Mouse (Mus musculus): Measurements from ENCODE around the gene Slc25a48.

Slc25a48 gene

DNA sequence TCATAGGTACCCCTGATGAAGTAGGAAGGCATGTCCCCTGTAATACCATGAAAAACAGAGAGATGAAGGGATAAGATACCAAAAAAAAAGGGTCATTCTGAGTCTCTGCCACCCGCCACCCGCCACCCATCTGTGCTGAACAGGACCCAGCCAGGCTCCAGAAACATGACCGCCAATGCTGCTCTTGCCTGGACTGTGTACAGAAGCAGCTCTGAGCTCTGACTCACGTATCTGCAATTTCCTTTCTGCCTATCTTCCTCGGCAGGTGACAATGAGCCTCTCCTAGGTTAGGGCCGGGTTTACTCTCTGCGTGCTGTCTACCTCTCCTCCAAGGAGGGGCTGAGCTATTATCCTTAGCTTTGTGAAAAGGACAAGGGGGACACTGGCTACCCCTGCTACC, 5.3 kb downstream of the Slc25a48 start:
- in situ Hi-C loops (cut with MboI; ENCODE audit: low pct_unique_long_range_greater_than_20kb in 1 of 2, low sequenced_read_pairs in 2 of 2, unreplicated experiment in 1 of 2) = no loop called here

DNA sequence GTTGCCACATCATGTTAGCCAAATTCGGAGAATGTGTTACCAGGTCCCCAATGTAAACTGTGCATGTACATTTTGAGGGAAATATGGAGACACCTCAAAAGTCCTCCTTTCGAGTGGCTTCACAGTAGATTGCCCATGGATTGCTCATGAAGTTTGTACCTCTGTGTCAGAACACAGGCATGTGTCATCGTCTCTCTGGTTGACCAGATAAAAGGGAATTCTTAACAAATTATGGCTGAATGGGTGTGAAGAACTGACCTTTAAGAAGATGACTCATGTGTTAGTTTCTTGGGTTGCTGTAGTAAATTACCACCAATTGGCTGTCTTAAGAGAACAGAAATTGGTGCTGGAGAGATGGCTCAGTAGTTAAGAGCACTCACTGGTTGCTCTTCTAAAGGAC, 6.0 kb downstream of the Slc25a48 start:
- in situ Hi-C loops (cut with MboI; ENCODE audit: low pct_unique_long_range_greater_than_20kb in 1 of 2, low sequenced_read_pairs in 2 of 2, unreplicated experiment in 1 of 2) = no loop called here

DNA sequence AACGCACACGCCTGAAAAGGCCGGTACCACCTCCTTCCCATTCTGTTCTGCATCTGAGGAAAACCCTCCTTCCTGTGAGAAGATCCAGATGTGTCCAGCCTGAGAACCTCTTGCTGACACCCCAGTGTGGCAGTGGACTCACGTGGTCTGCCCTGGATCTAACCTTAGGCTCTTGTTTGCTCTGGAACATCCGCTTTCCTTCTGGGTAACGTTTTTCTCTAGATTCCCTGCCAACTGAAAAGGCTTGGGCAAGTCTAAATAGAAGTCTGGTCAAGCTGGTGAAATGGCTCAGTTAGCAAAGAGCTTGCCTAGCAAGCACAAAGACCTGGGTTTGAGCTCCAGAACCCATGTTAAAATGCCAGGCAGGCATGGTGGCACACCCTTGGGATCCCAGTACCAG, 6.8 kb downstream of the Slc25a48 start:
- in situ Hi-C loops (cut with MboI; ENCODE audit: low pct_unique_long_range_greater_than_20kb in 1 of 2, low sequenced_read_pairs in 2 of 2, unreplicated experiment in 1 of 2) = no loop called here

DNA sequence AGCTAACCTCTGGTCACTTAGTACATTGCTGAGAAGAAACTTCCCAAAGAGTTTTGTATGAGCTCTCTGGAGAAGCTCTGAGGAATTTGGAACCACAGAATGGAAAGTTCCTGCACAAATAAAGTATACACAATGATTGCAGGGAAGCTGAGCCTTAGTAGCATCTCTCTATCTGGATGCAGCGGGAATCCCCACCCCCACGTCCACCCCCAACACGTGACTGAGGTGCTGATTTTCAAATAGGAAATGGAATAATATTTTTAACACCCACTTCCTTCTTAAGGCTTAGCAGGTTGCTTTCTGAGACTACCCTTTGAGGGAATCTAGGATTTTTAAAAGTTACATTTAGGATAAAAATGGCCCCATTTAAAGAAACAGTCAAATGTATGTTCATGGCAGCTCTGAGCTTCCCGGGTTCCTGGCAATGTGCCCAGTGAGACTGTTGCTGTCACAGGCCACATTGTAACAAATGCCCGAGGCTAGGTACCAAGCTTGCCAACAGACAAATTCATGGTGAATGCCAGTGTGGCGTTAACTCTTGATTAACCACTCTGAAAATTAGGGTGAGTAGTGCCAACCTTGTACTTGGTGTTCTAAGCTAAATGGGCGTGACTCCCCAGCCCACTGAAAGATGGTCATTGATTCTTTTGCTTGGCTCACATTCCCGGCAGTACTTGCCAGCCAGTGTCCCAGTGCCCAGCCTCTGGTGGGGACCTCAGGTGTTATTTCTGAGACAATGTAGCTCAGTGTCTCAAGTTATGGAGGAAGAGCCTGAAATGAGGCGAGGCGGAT, 11.3 kb downstream of the Slc25a48 start:
- in situ Hi-C loops (cut with MboI; ENCODE audit: low pct_unique_long_range_greater_than_20kb in 1 of 2, low sequenced_read_pairs in 2 of 2, unreplicated experiment in 1 of 2) = no loop called here

DNA sequence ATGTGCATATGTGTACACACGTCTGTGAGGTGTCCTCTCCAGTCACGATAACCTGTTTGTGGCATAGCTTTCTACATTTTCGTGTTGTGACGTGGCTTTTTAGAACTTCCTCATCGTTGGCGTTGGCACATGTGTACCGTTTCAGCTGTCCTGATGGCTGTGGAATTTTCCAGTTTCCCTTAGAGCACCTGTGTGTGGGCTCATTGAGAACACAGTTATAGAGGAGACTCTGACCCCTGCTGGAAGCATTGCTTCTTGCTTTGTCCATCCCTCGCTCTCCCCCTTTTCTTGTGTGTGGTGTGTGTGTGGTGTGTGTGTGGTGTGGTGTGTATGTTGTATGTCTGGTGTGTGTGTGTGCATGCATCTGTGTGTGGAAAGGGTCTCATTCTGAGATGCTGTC, 11.9 kb downstream of the Slc25a48 start:
- in situ Hi-C loops (cut with MboI; ENCODE audit: low pct_unique_long_range_greater_than_20kb in 1 of 2, low sequenced_read_pairs in 2 of 2, unreplicated experiment in 1 of 2) = no loop called here

DNA sequence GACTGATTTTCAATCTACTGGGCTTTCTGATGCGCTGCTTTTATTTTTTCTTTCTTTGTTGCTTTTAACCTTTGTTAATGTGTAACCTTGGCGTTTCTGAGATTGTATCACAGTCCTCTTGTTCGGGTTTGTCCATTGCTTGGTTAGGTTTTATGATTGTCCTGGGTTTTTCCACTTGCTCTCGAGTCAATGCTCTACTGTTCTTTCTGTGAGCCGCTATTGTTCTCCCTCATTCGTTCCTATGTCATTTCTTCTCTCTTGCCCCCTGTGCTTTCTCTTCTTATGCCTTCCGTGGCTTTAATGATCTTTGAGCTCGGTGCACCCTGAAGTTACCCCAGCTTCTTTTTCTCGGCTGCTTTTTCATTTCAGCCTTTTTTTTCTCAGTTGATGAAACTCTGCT, 19.8 kb downstream of the Slc25a48 start:
- in situ Hi-C loops (cut with MboI; ENCODE audit: low pct_unique_long_range_greater_than_20kb in 1 of 2, low sequenced_read_pairs in 2 of 2, unreplicated experiment in 1 of 2) = no loop called here

DNA sequence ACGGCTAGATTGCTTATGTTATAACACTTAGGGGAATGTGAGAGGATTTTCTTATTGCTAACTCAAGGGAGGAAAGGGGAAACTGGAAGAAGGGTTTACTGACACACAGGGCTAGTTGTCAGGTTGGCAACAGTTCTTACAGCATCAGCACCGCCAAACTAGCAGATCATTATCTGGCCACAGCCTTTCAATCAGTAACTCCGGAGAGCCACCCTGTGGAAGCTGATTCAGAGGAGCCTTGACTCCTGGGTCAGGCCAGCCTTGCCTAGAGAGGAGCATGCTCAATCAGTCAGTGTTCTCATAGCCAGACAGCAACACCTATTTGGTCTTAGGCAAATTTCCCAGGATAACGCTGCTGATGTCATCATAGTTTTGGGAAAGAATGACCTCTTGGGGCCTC, 23.3 kb downstream of the Slc25a48 start:
- in situ Hi-C loops (cut with MboI; ENCODE audit: low pct_unique_long_range_greater_than_20kb in 1 of 2, low sequenced_read_pairs in 2 of 2, unreplicated experiment in 1 of 2) = no loop called here

DNA sequence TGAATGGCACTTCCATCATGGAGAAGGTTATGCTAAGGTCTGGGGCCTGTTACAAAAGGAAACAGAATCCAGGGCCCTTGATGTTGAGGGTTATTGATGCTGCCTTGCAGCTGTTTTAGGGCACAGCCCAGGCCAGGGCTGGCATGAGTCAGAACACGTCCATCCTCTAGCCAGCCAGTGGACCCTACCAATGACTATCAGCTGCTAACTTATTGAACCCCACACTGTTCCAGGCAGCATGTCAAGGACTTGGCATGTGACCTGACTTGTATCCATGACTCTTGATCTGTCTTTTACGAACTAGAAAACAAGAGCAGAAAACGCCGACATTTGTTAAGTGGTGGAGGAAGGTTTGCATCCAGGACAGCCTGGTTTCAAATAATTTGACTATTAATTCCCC, 24.6 kb downstream of the Slc25a48 start:
- in situ Hi-C loops (cut with MboI; ENCODE audit: low pct_unique_long_range_greater_than_20kb in 1 of 2, low sequenced_read_pairs in 2 of 2, unreplicated experiment in 1 of 2) = no loop called here

DNA sequence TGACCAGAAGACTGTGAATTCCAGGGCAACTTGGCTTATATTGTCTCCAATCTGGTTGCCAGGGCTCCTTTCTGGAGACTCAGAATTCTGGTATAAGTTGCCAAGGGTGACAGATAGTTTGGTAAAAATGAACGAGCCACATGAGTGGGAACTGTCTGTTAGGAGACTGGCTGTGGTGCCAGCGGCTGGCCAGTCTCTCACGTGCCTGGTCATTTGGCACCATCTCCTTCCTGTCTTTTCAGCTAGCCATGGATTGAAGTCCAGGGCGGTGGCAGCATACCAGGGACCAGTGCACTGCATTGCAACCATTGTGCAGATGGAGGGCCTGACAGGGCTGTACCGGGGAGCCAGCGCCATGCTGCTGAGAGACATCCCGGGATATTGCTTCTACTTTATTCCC, 25.1 kb downstream of the Slc25a48 start:
- in situ Hi-C loops (cut with MboI; ENCODE audit: low pct_unique_long_range_greater_than_20kb in 1 of 2, low sequenced_read_pairs in 2 of 2, unreplicated experiment in 1 of 2) = no loop called here

DNA sequence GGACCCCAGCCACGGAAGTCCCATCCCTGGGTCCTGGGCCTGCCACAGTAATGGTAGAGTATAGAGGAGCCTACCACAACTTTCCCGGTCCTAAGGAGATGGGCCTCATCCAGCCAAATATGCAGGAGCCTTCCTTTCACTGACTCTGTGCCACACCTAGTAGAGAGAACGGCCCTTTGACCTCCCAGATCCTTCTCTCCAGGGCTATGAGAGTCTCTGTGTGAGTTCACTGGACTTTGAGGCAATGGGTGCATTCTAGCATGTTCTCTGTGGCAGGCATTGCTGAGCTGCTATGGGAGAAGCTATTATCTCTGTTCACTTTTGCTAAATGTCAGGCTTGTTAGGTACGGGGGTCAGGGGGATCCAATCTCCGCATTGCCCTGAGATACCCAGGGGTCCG, 25.6 kb downstream of the Slc25a48 start:
- in situ Hi-C loops (cut with MboI; ENCODE audit: low pct_unique_long_range_greater_than_20kb in 1 of 2, low sequenced_read_pairs in 2 of 2, unreplicated experiment in 1 of 2) = no loop called here

DNA sequence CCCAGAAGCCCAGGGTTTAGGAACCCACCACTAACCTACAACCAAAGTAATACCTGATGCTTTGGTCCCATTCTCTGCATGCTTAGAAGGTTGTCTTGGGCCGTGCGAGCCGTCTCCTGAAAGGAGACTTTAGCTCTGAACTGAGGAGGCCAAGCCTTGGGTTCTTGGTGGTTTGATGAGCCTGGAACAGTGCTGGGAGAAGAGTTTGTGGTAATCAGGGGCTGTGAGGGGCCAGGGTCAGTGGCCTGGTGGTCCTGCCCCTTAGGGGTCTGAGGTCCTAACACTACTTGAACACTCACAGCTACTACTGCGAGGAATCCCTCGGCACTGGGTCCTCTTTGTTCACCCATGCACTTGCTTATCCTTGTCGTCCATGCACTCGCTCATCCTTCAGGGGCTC, 29.6 kb downstream of the Slc25a48 start:
- in situ Hi-C loops (cut with MboI; ENCODE audit: low pct_unique_long_range_greater_than_20kb in 1 of 2, low sequenced_read_pairs in 2 of 2, unreplicated experiment in 1 of 2) = no loop called here

DNA sequence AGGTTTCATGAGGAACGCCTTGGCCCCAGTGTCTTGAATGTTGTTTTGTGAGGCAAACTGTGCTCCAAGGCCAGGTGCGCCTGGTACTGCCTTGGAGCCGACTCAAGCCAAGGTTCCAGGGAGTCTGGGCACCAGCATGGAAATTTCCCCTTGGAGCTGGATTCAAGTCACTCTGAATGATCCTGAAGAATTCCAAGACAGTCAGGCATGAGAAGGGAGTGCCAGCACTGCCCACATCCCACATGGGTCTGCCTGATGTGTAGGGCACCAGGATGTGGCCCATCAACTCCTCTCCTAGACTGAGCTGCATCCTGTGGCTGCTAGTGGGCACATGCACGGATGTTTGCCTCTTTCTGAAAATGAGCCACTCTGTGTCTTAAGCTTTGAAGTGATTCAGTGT, 30.4 kb downstream of the Slc25a48 start:
- in situ Hi-C loops (cut with MboI; ENCODE audit: low pct_unique_long_range_greater_than_20kb in 1 of 2, low sequenced_read_pairs in 2 of 2, unreplicated experiment in 1 of 2) = no loop called here

DNA sequence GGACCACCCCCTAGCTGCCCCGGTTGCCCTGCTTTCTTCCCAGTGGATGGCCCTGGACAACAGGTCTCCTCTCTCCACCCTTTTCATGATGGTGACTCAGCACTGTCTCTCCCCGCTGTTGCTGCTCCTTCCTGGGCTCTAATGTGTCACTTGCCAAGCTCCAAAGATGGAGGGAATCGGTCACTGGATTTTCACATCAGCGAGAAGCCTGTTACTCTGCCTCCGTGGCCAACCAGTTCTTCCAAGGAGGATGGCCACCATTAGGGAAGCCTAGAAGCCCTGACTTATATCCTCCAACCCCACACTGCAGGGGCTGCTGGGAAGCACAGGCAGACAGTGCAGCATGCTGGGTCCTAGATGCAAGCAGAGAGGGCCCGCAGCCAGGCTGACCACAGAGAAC, 33.1 kb downstream of the Slc25a48 start:
- in situ Hi-C loops (cut with MboI; ENCODE audit: low pct_unique_long_range_greater_than_20kb in 1 of 2, low sequenced_read_pairs in 2 of 2, unreplicated experiment in 1 of 2) = no loop called here

DNA sequence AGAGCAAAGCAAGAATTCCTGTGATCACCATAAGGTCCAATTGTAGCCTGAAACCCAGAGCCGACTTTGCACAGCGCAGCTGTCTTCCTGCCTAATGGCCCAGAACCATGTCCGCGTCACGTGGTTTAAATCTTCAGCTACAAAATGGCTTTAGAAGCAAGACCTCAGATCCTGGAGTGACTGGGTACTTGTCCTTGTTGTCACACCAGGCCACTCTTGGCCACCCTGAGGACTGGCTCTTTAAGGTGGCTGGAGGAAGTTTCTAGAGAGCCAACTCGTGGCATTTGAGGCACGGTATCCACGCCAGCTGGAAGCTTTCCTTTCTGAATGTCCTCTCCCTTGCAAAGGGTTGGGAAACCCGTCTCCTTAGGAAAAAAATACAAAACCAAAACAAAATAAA, 33.8 kb downstream of the Slc25a48 start:
- in situ Hi-C loops (cut with MboI; ENCODE audit: low pct_unique_long_range_greater_than_20kb in 1 of 2, low sequenced_read_pairs in 2 of 2, unreplicated experiment in 1 of 2) = no loop called here

DNA sequence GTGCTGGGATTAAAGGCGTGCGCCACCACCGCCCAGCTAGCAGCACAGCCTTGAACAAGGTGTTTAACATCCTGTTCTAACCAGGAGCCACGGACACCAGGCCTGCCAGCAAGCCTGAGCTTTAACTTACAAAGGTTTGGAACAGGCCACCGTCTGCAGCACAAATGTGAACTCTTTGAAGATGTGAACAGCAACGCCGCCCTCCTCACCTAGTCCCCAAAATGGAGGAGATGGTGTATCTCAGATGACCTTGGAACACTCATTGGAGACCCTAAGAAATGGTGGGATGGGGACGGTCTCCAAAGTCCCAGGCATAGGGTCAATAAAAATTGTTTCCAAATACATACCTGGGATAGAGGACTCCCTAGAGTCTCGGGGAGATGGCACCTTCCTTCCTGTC, 34.5 kb downstream of the Slc25a48 start:
- in situ Hi-C loops (cut with MboI; ENCODE audit: low pct_unique_long_range_greater_than_20kb in 1 of 2, low sequenced_read_pairs in 2 of 2, unreplicated experiment in 1 of 2) = no loop called here

DNA sequence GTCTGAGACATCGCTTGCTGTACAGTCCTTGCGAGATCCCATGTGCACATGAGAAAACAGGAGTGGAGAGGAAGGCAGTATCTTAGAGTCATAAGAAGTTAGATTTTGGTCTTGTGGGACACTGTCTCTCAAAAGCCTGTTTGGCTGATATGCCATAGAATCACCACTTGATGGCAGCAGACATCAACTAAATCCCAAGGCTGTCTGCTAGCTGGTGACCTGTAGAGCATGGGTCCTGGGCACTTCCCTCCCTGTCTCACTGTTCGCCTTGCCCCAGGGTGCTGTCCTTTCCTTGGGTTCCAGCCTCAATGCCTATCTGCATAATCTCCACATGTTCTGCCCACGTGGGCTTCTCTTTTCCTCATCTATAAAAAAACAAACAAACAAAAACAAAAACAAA, 37.2 kb downstream of the Slc25a48 start:
- in situ Hi-C loops (cut with MboI; ENCODE audit: low pct_unique_long_range_greater_than_20kb in 1 of 2, low sequenced_read_pairs in 2 of 2, unreplicated experiment in 1 of 2) = no loop called here

DNA sequence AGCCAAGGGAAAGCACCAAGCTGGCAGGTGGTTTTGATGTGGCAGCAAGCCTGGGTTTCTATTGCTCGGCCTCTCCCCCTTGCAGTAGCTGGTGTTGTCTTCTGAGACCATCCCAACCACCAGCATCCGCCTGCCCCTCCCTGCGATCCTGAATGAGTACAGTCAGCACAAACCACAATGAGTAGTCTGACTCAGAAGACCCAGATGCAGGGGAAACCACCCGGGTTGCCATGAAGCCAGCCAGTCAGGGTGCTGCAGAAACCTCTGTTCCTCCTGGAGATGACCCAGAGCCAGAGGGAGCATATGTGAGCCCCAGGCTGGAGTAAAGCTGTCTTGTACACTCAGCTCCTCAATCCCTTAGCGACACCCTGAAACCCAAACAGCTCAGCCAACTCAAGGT, 38.6 kb downstream of the Slc25a48 start:
- in situ Hi-C loops (cut with MboI; ENCODE audit: low pct_unique_long_range_greater_than_20kb in 1 of 2, low sequenced_read_pairs in 2 of 2, unreplicated experiment in 1 of 2) = no loop called here

DNA sequence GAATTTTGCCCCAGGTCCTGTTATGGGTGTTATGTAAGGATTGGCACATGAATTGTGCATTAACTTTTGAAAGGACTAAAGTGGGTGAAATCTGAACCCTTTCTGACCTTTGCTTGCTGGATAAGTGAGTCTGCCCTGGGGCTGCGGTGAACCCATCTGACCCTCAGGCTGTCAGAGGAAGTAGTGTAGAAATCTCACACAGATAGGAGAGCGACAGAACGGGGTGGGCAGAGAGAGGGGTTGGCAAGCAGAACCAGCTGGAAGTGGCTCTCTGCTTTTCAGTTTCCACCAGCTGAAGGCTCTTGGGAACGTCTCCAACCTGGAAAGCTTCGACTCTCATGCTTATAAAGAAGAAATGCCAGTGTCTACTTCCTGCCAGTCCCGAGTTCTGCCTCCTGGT, 39.1 kb downstream of the Slc25a48 start:
- in situ Hi-C loops (cut with MboI; ENCODE audit: low pct_unique_long_range_greater_than_20kb in 1 of 2, low sequenced_read_pairs in 2 of 2, unreplicated experiment in 1 of 2) = no loop called here

DNA sequence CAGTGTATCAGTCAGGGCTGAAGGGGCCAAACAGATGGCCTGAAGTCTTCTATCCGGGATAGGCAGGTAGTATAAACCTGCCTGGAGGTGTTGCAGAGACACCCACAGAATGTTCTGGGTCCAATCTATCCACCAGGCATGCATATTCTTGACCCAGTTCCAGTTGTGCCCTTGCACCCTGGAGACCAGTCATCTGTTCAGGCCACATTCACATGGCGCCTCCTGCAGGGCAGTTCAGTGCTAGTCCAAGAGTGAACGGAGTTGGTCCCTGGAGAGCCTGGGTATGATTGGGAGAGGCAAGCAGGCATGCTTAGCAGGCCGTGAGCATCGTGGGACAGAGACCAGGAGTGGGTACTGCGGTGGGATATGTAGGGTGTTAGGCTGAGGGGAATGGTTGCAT, 39.9 kb downstream of the Slc25a48 start:
- in situ Hi-C loops (cut with MboI; ENCODE audit: low pct_unique_long_range_greater_than_20kb in 1 of 2, low sequenced_read_pairs in 2 of 2, unreplicated experiment in 1 of 2) = no loop called here

DNA sequence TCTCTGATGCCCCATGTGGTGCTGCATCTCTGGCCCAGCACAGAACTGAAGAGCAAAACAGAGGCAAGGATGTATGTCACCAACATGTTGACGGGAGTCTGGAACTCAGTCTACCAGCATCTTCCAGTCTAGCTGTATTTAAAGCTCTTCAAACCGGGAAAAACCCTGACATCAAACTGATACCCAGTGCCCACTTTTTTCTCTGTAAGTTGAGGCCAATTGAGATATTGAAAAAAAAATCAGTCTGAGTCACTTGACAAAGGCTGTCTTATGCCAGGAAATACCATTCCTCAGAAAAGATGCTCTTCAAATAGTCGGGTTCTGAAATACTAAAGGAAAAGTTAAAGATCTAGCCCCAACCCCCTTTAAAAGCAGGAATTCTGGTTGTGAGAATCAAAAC, 44.0 kb downstream of the Slc25a48 start, which contains the start of gene Il9:
Il9 (minus strand) TSS at position 101 of the 400 bp plus-strand sequence.
- in situ Hi-C loops (cut with MboI; ENCODE audit: low pct_unique_long_range_greater_than_20kb in 1 of 2, low sequenced_read_pairs in 2 of 2, unreplicated experiment in 1 of 2) = loop anchor here in 1 of 2 experiments (10.0 kb wide), 1 partner anchor 283 kb away; no protein-coding TSS in a partner anchor
